9 mouse cellular contexts compared by ENCODE assay signal in the genomic region with DNA sequence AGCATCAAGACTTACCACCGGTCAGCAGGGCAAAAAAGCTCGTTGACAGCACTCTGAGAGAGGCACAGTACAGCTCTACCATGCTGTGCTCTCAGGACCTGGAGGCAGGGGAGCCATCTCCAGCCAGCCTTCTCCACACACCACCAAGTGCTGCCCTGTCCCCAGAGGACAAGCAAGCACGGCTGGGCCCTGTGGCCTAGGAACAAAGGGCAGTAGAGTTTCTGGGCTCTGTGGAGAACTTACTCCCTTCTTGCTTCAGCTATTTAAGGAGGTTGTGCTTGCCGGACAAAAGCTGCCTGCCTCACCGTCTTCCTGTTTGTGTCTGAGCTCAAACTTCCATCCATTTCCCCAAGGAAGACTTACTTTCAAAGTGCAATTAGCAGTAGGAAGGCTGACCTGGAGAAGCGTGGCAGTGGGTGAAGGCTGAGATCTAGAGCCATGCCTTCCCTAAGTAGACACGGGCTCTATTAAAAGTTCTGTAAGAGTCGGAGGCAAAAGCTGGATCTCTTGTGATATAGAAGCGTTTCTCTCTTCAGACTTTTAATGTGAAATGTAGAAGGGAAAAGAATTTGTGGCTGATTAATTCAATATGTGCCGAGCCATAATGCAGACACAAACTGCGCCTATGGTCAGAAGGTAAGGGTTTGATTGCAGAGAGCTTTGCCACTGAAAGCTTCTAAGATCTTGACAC. TPM values are rescaled to one million over a fixed set of nuclear protein-coding genes. Genes with fewer than 3 reads are reported as not detected.
DNase-seq lines count a peak whose midpoint lies in the region; ATAC-seq and TF ChIP-seq lines count a peak whose summit lies in the region.
"Had no signal": no experiment of that assay in that cellular context is flagged by ENCODE, and none has a peak within 500 bp of the region (broad histone marks: within the 10 kb centered on the region; RNA-seq: fewer than 3 reads in every experiment).

No protein-coding gene starts in this region.

- DNase-seq in kidney, adult 2 months: no peak
- no peak for DNase-seq in kidney, postnatal 36 days
- peak; percentile 78 for DNase-seq in embryo, embryonic 10.5 days (ENCODE audit: low spot score)
- DNase-seq in thymus, postnatal 14 days: no peak
- DNase-seq in adrenal gland, postnatal 14 days: no peak
- no peak for DNase-seq in spleen, adult 18-20 months

- no peak for TF ChIP-seq POLR2A in kidney, adult 2 months (IDR thresholded peaks at IDR 0.05; ENCODE audit: low read depth, low read length)

- 0 out of 2 replicates have a peak, but pooled peaks cover 3% of the 10 kb centered on the region for H3K4me1 ChIP-seq in kidney, adult 2 months (ENCODE audit: control insufficient read depth, insufficient read depth, low read length)
- H3K4me1 ChIP-seq in heart, embryonic 15.5 days (replicated peaks): peaks cover 23% of the 10 kb centered on the region
- H3K4me1 ChIP-seq in limb, embryonic 13.5 days: peaks cover 90% of the 10 kb centered on the region

- H3K9me3 ChIP-seq in heart, embryonic 15.5 days (replicated peaks): no peaks in the 10 kb centered on the region
- no peaks in the 10 kb centered on the region for H3K9me3 ChIP-seq in limb, embryonic 13.5 days

- H3K4me3 ChIP-seq in kidney, adult 2 months (ENCODE audit: insufficient read depth, low read depth, low read length): 0 out of 2 replicates have a peak overlapping the region, but pooled peaks have one; percentile 0
- H3K4me3 ChIP-seq in heart, embryonic 15.5 days: peak overlapping the region; percentile 28
- peak overlapping the region; percentile 58 for H3K4me3 ChIP-seq in limb, embryonic 13.5 days

- no peaks in the 10 kb centered on the region for H3K36me3 ChIP-seq in kidney, adult 2 months (ENCODE audit: control insufficient read depth, insufficient read depth, low read length)
- no peaks in the 10 kb centered on the region for H3K36me3 ChIP-seq in heart, embryonic 15.5 days
- H3K36me3 ChIP-seq in limb, embryonic 13.5 days: no peaks in the 10 kb centered on the region

- peak overlapping the region; percentile 45 for H3K4me2 ChIP-seq in heart, embryonic 15.5 days
- peak overlapping the region; percentile 87 for H3K4me2 ChIP-seq in limb, embryonic 13.5 days (replicated peaks)

- TF ChIP-seq CTCF in kidney, adult 2 months (conservative IDR thresholded peaks at IDR 0.05; ENCODE audit: insufficient read depth, insufficient read length, low read depth, low read length): no peak

- ATAC-seq in heart, embryonic 15.5 days (replicated peaks; ENCODE audit: insufficient number of reproducible peaks, insufficient read depth, low FRiP score, low read depth): no peak
- ATAC-seq in limb, embryonic 13.5 days (ENCODE audit: low FRiP score, low read depth): peak; percentile 80

- H3K27ac ChIP-seq in kidney, adult 2 months (ENCODE audit: insufficient read depth, low read depth, low read length): peak overlapping the region; percentile 27; the same call in 1 of the 2 replicates
- H3K27ac ChIP-seq in heart, embryonic 15.5 days: peak overlapping the region; percentile 72
- peak overlapping the region; percentile 99 for H3K27ac ChIP-seq in limb, embryonic 13.5 days

- 35% methylated on average over 11 of the region's 11 CpGs for WGBS in kidney, adult 2 months
- whole genome bisulfite sequencing in heart, embryonic 15.5 days: 45% methylated on average over 11 of the region's 11 CpGs
- WGBS in limb, embryonic 13.5 days: 9% methylated on average over 11 of the region's 11 CpGs

- H3K27me3 ChIP-seq in kidney, adult 2 months (replicated peaks; ENCODE audit: control insufficient read depth, insufficient read depth, low read length): no peaks in the 10 kb centered on the region
- H3K27me3 ChIP-seq in heart, embryonic 15.5 days: no peaks in the 10 kb centered on the region
- no peaks in the 10 kb centered on the region for H3K27me3 ChIP-seq in limb, embryonic 13.5 days

- peak overlapping the region; percentile 8; the same call in 1 of the 2 replicates for H3K9ac ChIP-seq in heart, embryonic 15.5 days
- peak overlapping the region; percentile 81 for H3K9ac ChIP-seq in limb, embryonic 13.5 days

RNA-seq across cellular contexts. Expression of gene Arhgap28, which starts 53.3 kb away (rescaled TPM):
- polyA plus RNA-seq in kidney, adult 2 months (2012; rRNA removed): 2.9 and 3.7 TPM in 2 replicates
- 11.6 and 16.3 TPM in 2 replicates for polyA plus RNA-seq in heart, embryonic 15.5 days (2015; fragmentation: Nextera tagmentation; extraction: Ambion mirVana)
- 61.5 and 66.1 TPM in 2 replicates for polyA plus RNA-seq in limb, embryonic 13.5 days (2015; fragmentation: Nextera tagmentation; extraction: Ambion mirVana)
- 13.2 and 14.0 TPM in 2 replicates for total RNA-seq in adrenal gland, postnatal 14 days (2021)
- total RNA-seq: megakaryocyte-erythroid progenitor cell, adult 5-6 weeks had no signal

Comparison
In these comparisons a context has a peak if more than half of its experiments do, and no peak if none do; other contexts are left out.
1. H3K27ac ChIP-seq: peak in every context shown above with its lines; median percentile 99 in limb, embryonic 13.5 days; 72 in heart, embryonic 15.5 days; 27 in kidney, adult 2 months.
2. H3K4me3 ChIP-seq: peak in every context shown above with its lines; median percentile 58 in limb, embryonic 13.5 days; 28 in heart, embryonic 15.5 days; 0 in kidney, adult 2 months.